Mouse (Mus musculus): ENCODE data around the gene Eps8l3. TPM values are rescaled to one million over a fixed set of nuclear protein-coding genes. Genes with fewer than 3 reads are reported as not detected.

Eps8l3 gene
- total RNA-seq, 2 experiments from 2014 or later: not detected

DNA sequence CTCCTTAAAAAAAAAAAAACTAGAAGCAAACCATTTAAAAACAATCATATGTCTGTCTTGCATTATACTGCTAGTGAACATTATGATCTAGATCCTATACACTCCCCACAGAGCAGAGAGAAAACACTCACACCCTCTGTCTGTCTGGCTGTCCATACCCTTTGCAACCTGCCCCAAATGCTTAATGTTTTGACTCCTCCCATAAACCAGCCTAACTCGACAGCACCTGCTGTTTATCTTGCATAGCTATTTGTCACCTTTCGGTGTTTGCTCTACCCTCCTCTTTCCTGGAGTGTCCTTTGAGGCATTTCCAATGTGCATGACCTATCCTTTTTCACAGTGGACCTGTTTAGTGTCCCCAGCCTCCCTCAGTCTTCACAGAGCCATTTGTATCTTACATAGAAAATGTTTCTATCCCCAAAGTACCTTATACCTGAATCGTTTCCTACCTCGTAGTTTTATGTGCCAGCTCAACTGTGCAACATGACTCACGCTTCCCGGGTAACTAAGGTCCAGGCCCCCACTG, 18.2 kb downstream of the Eps8l3 start:
- no peak for DNase-seq (ENCODE audit: extremely low spot score in 1 of 2, low spot score in 1 of 2)

DNA sequence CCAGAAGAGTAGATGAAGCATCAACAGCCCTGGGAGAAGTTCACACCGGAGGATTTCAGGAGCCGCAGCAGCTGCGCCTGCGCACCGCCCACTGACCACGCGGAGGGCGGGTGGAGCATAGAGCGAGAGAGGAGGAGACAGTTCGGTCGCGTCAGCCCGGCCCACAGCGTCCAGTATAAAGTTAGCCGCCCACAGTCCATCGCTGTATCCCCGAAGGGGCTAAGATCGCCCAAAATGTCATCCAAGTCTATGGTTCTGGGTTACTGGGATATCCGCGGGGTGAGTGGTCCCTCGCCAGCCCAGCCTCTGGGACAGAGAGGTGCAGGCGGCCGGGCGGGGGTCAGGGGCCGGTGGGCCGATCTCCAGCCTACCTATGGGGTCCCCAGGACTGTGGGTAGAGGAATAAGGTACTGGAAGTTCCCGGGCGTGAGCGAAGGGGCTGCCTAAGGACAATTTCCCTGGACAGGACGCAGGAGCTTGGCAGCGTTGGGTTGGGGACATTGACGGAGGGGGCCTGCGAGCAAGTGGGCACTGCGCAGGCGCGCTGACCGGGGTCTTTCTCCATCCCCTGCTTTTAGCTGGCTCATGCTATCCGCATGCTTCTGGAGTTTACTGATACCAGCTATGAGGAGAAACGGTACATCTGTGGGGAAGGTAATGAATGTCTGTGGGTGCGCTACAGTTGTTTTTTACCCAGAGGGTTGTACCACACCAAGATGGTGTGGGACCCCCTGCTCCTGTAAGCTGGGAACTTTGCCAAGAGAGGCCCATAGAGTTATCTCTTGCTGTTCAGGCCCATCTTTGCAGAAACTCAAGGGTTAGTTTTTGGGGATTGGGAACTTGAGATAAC, 18.9 kb downstream of the Eps8l3 start, which contains the start of gene Gstm5:
Gene Gstm5, plus strand, starts transcription at position 102 of the 850 bp plus-strand sequence.
- DNase-seq (ENCODE audit: extremely low spot score in 1 of 2, low spot score in 1 of 2): peak; percentile 78 to 79

DNA sequence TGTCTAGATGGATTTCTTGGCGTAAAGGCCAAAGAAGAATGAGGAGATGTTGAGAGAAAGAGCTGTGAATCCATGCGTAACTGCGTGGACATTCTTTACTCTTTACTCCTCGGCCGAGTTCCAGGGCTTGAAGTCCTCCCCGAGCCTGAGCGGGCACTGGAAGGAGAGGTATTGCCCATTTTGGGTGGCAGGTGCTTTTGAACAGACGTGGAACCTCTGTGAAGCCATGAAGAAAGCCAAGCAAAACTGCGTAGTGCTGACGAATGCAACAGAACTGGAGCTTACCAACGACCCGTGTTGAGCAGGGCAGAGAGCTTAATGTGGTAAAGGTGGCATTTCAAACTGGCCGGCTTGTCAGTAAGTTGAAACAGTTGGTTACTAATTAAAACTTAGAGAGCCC, 21.7 kb downstream of the Eps8l3 start:
- no peak for DNase-seq (ENCODE audit: extremely low spot score in 1 of 2, low spot score in 1 of 2)

DNA sequence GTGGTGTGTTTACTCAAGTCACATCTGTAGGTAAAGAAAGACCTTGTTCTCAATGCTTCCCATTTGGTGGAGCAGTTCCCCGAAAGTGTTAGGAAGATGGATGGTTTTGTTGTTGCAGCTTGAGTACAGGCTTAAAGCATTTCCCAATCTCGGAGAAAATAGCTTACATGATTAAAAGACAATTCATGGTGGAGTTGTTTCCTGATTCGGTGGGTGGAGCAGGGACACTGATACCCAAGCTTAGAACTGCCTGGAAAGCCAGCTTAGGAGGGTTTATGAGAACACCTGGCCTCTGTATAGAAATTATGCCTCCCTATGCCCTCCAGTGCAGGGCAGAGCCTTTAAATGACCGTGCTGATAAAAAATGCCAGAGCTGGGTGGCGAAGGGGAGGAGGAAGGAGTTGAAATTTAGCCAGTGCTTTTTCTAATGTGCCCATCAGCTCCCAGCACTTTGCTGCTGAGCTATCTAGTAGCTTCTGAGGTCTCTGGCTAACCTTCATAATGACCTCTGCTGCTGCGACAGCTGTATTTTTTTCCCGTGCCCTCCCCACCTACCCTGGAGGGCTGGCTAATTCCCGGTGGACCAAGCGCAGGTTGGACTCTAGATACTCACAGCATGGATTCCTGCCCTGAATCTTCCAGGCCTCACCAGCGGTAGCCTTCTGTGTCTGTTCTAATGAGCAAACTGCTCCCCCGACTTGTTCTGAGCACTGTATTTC, 24.1 kb downstream of the Eps8l3 start:
- no peak for DNase-seq (ENCODE audit: extremely low spot score in 1 of 2, low spot score in 1 of 2)

DNA sequence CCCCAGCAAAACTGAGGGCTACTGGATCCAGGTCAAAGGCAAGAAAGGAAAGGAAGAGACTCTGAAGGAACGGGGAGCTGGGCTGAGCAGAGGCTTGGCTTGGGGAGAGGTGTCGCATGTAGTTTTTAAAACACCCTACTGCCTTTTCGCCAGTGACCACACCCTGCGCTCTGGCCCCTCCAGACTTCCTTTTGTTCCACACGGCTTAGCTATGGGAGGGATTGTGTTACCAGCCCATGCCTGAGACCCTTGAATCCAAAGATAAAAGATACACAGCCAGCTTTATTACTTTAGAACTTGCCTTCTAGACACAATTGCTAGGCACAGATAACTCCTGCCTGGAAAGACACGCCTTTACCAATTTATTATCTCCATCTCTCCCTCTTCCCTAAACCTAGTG, 28.9 kb downstream of the Eps8l3 start:
- DNase-seq (ENCODE audit: extremely low spot score in 1 of 2, low spot score in 1 of 2): no peak

DNA sequence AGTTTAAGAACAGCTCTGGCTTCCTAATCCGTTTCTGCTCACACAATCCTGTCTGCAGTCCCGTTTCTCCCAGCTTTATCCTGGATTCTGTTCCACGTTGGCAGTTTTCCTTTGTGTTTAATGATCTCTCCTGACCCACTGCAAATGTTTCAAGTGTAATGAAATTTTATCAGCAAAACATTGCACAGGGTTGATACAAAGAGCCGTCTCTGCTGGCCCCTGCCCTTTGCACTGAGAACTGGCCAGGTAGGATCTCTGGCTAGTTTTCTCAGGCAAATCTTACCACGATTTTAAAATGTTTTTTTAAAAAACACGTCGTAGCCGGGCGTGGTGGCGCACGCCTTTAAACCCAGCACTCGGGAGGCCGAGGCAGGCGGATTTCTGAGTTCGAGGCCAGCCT, 39.6 kb downstream of the Eps8l3 start:
- no peak for DNase-seq (ENCODE audit: extremely low spot score in 1 of 2, low spot score in 1 of 2)

DNA sequence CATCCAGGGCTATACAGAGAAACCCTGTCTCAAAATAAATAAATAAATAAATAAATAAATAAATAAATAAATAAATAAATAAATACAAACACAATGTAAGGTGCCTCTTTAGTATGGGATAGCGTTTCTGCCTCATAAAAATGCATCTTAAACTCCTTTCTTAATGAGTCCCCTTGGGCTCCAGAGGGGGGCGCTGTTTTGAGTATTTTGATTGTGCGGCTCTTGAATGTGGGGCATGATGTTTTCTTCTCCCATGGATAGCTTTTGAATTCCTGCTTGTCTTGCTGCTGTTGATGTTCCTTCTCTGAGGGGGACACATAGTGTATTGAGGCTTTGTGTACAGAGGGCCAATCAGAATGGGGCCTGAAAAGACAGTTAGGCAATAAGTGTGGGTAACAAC, 40.1 kb downstream of the Eps8l3 start:
- no peak for DNase-seq (ENCODE audit: extremely low spot score in 1 of 2, low spot score in 1 of 2)

DNA sequence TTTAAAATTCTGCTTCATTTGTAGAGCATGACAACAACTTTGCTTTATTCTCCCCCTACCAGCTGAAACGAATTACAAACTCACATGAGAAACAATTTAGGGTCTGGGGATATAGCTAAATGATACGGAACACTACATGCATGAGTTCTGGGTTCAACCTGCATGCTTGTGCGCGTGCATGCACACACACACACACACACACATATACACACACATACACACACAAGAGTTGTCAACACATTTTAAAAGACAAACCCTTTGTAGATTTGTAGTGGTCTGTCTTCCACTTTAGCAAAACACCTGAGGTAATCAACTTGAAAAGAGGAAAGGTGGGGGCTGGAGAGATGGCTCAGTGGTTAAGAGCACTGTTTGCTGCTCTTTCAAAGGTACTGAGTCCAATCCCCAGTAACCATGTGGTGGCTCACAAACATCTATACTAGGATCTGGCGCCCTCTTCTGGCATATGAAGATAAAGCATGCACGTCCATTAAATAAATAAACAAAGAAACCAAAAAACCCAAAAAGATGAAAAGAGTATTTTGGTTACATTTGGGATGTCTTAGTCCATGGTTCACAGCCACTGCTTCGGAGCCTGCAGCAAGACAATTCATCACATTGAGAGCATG, 40.9 kb downstream of the Eps8l3 start:
- DNase-seq (ENCODE audit: extremely low spot score in 1 of 2, low spot score in 1 of 2): peak in 1 of 2 experiments; percentile 78

DNA sequence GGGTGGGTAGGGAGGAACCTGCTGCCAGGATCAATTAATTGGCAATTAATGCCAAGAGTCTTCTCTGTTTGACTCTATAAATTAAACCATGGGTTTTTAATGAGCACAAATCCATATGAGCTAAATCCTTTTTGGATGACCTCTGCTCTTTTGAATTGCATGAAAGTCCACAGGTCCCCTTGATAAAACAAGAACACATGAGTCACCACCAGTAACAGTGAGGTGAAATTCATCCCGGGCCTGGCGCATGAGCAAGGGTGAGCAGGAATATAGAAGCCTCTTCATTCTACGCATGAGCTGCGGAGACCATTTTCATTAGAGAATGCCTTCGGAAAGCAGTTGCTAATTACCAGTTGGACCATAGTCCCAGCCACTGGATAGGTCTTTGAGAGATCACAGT, 43.3 kb downstream of the Eps8l3 start:
- no peak for DNase-seq (ENCODE audit: extremely low spot score in 1 of 2, low spot score in 1 of 2)

DNA sequence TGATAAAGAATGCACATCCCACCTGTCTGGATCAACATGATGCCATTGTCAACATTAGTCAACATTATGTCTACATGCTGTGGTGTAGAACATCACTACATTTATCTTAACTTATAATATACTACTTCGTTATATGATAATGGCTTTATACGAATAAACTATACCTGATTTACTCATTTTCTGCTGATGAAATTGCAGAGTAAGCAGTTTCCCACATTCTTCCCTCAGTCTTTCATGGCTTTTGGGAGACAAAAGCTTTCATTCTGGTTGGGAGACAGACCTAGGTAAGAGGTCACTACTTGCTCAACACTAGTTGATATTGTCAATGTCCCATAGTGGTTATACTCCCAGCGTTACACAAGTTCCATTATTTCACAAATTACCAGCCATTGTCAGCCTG, 48.3 kb downstream of the Eps8l3 start:
- no peak for DNase-seq (ENCODE audit: extremely low spot score in 1 of 2, low spot score in 1 of 2)

DNA sequence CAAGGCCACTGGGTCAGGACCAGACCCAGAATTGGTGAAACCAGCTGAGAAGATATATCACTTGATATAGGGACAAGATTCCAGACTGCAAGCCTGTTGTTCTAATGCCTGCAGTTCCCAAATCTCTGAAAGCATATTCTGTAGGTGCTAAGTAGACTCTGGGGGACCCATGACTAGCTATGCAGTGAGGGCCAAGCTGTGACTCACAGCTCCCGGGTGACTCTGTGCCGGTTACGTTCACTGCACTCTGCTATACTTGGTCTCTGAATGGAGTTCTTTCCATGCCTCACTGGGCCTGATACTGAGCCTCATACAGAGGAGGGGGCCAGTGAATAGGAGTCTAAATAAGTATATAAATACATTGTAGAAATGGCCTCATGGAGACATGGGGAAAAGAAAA, 50.8 kb downstream of the Eps8l3 start:
- no peak for DNase-seq (ENCODE audit: extremely low spot score in 1 of 2, low spot score in 1 of 2)

DNA sequence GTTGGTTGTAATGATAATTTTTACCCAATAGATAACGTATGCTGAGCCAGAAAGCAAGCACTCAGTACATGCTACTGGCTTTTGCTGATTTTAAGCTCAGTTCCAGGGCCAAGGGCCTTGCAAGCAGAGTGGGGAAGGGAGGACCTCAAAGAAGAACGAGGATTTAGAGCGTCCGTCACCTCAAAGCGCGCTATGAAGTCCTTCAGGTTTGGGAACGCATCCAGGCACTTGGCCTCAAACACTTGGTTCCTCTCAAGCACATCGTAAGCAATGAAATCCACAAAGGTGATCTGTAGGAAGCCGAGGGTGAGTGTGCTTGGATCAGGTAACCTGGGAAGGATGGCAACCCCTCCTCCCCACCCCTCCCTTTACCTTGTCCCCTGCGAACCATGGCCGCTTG, 51.7 kb downstream of the Eps8l3 start:
- no peak for DNase-seq (ENCODE audit: extremely low spot score in 1 of 2, low spot score in 1 of 2)

DNA sequence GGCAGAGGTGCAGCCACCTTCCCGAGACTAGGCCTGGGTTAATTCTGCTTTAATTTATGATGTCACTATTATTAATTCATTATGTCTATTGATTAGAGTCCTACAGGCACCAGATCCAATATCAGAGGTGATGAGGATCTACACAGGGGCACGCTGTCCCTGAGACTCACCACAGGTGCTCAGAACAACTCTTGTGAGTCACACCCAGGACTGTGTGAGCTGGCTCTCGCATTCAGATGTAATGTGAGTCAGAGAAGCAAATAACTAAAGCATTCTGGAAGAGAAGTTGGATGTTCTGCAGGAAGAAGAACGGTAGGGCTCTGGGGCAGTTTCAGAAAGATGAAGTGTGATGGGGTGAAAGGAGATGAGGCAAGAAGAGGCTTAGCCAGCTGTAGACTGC, 52.2 kb downstream of the Eps8l3 start:
- no peak for DNase-seq (ENCODE audit: extremely low spot score in 1 of 2, low spot score in 1 of 2)

DNA sequence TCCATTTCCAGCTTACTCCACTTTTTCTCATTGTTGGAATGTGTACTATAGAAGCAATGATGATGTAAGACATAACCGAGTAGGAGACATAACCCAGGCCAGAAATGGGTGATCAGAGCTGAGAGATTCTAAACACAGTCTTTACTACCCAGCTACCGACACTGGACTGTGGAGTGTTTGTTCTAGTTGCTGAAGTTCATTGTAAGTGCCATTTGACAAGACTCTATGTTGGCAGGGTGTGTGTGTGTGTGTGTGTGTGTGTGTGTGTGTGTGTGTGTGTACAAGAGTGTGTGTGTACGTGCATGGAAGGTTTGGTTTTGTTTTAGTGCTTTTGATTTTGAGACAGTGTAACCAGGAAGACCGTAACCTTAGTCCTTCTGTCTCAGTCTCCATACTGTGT, 52.7 kb downstream of the Eps8l3 start:
- no peak for DNase-seq (ENCODE audit: extremely low spot score in 1 of 2, low spot score in 1 of 2)

DNA sequence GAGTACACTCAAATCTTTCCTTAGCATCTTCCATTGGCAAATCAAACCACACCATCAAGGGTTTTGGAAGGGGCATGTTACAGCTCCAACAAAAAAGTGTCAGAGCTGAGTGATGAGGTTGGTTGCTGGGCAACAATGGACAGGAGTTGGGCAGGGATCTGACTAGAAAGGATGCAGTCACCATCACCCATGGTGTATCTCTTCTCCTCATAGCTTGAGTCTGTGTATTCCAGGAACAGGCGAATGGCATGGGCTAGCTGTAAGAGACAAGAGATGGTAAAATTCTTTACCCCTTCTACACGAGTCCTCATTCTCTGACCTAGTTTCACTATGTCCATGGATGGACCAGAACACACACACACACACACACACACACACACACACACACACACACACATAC, 54.1 kb downstream of the Eps8l3 start:
- no peak for DNase-seq (ENCODE audit: extremely low spot score in 1 of 2, low spot score in 1 of 2)

DNA sequence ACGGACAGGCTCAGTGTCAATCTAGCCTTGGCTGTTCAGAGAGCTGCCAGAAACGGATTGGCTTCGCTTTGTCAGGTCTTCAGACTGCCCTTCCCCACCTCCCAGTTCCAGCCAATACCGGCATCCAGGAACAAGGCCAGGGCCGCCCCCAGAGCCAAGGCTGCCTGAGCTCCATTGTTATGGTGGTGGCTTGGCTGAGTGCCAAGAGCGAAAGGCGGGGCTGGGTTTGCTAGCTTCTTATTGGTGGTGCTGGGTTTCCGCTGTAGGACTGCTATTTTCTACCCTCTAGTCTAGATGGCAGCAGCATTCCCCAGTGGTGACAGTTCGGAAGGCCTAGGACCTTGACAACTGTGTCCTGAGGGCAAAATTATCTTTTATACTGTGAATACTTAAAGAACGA, 54.6 kb downstream of the Eps8l3 start, which contains the start of gene Gstm7:
Gene Gstm7, minus strand, starts transcription at position 148 of the 400 bp plus-strand sequence.
- peak; percentile 97 for DNase-seq (ENCODE audit: extremely low spot score in 1 of 2, low spot score in 1 of 2)

DNA sequence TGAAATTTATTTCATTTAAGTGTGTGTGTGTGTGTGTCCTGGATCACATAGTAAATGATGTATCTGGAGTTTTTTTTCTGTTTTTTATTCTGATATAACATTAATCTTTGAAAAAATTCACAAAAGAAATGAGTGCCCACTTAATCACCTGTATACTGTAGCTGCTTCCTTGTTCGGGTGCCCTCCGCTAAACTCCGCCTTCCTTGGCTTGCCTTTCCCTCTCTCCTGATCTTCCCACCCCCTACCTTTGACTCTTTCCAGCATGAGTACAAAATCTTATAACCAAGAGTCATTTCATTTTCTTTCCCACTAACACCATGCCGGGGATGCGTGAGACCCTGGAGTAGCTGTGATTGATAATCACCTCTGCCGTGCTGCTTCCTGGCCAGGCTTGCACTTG, 55.1 kb downstream of the Eps8l3 start:
- no peak for DNase-seq (ENCODE audit: extremely low spot score in 1 of 2, low spot score in 1 of 2)

DNA sequence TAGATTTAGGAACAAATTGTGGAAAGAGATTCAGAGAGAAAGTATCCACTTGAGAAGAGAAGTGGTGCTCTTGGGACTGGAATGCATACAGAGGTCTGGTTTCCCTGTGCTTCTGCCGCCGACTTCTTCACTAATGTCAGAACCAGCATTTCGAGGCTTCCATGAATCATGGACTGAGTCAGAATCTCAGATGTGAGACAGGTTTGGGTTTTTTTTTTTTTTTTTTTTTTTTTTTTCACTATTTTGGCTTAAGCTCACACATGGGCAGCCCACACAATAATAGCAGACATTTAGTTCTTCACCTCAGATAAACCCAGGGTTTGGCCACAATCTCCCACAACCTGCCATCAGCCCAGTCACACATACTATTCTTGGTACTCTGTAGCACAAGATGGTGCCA, 58.2 kb downstream of the Eps8l3 start:
- no peak for DNase-seq (ENCODE audit: extremely low spot score in 1 of 2, low spot score in 1 of 2)

DNA sequence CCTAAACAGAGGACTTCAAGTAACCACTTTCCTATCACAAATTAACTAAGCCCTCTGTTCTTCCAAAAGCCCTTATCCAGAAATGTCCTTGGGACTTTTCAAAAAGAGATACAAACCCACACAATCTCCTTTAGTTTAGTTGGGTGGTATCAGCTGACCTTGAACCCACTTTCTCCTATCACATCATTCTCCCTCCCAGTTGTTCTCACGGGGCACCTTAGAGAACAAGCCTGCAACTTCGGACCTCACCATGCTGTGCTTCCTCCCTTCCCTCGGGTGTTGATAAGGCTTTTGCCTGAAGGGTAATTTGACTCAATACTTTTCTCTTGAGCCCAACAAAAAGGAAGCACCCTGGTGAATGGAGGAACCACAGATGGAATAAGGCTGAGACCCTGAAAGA, 58.9 kb downstream of the Eps8l3 start:
- no peak for DNase-seq (ENCODE audit: extremely low spot score in 1 of 2, low spot score in 1 of 2)

DNA sequence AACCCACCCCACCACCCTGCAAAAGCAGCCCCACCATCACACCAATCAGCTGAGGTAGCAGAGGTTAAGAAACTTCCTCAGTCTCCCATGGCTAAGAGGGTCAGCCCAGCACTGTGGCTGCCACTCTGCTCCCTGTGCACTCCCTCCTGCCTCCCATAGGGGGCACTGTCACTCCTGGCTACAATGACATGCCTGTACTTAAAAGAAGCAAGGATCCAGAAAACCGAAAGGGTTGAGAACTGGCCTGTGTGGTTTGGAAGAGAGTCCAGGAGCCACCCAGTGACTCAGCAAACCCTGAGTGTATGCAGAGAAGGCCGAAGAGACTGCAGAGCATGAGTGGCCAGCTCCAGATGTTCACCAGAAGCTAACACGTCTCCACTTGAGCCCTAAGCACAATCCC, 62.4 kb downstream of the Eps8l3 start:
- peak in 1 of 2 experiments; percentile 58 for DNase-seq (ENCODE audit: extremely low spot score in 1 of 2, low spot score in 1 of 2)

DNA sequence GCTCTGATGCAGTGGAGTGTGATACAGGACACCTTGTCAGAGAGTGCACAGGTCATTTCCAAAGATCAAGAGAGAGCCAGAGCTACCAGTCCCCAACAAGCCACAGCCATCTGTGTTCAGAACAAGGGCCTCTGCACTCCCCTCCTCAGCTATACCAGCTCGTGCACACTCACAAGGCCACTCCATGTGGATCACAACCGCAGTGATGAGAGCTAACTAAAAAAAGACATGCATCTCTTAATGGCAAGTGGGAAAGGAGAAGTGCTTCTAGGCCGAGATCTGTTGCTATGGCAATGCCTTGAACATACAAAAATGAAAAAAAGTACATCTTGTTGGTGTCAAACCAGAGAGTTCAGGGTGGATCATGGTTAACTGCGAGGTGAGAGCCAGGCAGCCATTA, 62.8 kb downstream of the Eps8l3 start:
- no peak for DNase-seq (ENCODE audit: extremely low spot score in 1 of 2, low spot score in 1 of 2)
